Mouse (Mus musculus) right cerebral cortex, postnatal 25 days (tissue): ENCODE measurements around the gene Lhcgr.

ENCODE experiments used
- DNase-seq: peaks from one replicate; pipeline ENCODE4 v3.0.0; 2022

Lhcgr gene

DNA sequence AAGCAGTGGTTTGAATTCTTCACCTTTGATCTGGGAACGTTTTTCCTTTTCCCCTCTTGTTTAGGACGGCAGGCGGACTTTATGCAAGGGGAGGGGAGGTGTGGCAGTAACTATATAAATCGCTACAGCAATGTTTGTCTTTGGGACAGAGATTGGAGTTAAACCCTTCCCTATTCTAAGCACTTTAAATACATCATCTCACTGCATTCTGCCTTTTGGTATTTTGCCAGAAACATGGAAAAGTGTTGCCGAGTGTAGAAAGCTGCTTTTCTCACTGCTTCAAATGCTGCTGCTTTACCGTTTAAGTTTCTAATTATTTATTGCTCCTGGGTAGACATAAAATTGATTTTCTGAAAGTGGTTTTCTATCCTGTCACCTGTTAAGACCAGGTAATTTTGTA is 89.4 kb downstream of the Lhcgr start:
- no peak for DNase-seq

DNA sequence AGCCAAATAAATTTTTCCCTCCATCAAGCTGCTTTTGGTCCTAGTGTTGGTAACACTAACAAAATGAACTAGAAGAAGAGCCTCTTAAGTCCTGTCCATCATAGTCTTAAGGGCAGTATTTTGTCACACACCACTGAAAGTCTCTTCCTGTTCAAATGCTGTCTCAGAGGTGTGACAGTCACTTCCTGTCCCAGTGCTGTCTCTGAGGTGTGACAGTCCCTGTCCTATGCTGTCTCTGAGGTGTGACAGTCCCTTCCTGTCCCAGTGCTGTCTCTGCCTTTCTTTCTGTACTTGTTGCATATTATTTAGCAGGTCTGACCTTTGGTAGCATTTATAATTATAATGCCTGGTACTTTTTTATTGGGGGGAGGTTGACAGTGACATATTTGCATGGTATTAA is 90.9 kb downstream of the Lhcgr start:
- no peak for DNase-seq

DNA sequence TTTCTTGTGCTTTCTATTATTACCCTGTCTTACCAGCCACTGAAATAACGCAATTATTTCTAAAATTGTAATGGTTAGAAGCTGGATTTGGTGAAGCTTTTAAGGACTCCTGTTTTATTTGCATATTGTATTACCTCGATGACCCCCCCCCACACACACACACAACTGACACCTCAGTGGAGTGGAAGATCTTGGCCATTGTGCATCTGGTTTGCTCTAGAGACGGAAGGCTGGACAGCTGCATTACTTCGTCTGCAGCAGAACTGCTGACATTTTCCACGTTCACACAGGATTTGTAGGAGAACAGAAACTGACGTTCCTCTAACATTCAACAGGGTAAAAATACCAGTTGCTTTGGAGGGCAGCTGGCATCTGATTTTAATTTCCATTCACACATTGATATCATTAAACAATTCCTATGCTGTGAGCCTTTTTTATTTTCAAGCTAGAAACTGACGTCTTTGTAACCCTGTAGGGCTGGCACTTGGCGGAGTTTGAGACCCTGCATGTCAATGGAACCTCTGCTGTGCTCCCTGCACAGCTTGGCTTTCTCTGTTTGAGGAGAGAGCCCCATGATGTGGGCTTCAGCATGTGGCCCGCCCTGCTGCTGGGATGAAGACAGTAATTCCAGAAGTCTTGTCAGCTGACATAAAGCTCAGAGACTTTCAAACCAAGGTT is 95.0 kb downstream of the Lhcgr start:
- DNase-seq = no peak

DNA sequence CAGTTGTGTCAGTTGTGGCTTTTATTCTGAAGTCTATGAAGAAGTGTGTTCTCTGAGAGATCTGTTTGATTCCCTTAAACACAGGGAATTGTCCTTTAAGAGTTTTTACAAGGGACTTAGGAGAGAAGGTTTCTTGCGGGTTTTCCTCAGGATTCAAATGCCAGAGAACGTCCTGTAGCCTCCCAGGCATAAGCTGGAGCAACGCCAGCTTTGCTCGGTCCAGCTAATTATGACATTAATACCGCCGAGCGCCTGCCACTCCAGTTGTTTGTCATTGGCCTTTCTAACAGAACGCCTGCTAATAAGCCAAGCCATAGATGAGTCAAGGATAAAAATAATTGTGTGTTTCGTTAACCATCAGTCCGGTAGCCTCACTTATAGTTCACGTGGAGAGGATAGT is 103.6 kb downstream of the Lhcgr start:
- DNase-seq = no peak

DNA sequence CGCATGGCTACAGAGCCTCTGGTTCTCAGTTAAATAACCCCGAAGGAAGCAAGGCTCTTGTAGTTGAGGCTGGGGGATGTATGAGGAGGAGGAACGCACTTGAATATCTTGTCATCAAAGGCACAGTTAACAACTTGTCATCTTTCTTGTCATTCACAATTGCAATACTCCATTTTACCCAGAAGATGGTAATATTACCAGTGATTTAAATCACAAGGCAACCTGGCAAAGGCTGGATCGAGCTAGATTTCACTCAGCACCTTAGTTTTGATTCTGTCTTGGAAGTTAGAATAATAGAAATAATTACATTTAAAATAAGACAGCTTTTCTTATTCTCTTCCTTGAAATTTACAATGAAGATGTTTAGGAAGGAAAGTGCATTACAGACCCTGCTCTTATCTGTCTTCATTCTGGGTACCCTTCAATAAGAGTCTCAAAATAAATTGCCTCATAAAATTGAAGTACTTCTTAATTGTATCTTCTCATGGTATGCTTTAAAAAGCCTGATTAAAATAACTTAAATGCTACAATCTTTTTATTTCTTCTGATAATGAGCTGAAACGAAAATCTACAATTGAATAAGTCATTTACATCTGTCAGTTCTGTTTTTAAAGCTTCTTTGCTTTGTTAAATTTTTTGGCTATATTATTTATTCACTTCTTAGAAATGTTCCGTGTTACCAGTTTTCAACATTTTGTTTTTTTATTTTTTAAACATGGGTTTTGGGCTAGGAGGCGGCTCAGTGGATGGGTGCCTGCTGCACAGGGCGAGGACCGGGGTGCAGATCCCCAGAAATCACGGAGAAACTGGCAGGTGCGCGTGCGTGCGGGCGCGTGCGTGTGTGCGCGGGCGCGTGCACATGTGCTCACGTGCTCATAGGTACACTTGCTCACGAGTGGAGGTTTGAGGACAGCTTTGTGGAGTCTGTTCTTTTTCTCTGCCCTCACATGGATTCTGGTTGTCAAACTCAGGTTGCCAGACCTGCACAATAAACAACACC is 116.2 kb downstream of the Lhcgr start:
- DNase-seq = no peak

DNA sequence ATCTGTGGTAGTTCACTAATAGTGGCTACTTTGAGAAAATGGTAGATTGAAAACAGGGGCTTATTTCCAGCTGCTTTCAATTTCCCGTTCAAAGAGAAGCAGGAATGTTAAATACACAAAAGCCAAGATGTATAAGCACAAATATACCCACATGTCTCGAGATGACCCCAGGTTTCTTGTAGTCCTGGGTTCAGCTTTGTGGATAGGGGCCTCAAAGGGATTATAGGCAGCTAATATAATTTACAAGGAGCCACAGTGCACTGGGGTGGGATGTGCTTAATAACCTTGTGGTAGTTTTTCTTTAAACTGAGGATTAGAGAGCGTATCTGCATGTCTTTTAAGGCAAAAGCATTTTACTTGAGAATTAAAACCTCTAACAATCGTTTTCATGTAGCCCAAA is 121.0 kb downstream of the Lhcgr start:
- no peak for DNase-seq

DNA sequence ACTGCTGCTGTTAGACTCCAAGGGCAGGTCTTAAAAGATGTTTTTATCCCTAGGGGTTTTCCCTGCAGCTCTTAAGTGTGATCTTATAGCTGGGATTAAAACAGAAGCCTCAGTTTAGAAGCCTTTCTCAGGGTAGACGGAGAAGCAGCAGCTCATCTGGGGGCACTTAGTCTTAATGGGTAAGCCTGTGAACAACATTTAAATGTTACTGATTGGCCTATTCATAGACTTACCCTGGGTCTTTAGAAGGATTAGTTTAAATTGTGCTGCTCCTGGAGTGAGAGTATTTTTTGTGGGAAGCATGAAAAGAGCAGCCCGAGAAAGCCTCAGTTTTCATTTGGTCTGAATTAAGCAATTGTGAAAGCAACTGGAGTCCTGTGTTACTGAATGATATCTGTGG is 121.9 kb downstream of the Lhcgr start:
- no peak for DNase-seq

DNA sequence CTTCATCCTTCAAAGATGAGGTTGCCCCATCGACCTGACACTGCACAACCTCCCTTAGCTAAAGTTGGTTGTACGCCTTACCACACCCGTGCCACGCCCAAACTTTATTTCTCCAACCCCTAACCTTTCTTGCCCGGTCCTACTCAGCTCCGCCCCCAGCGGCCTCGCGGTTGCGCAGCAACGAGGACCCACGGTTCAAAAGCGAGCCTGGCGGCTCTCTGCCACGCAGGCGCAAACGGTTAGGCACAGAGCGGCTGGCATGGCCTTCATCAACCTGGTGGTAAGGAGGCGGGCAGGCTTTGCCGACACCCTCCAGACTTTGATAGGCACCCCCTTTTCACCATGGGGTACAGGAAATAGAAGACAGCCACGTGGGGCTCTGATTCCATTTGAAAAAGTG is 123.3 kb downstream of the Lhcgr start, which contains the start of gene Gtf2a1l:
Gene Gtf2a1l (plus strand): TSS at position 209 of the 400 bp plus-strand sequence.
- peak; percentile 48 for DNase-seq
